Mouse (Mus musculus): Measurements from ENCODE around the gene Ankrd44.

GRCm38 (mm10) chr1:54749516-54749915, 176.7 kb downstream of the Ankrd44 start:
- TF ChIP-seq MAX (IDR thresholded peaks at IDR 0.05) (no peak), CTCF (IDR thresholded peaks at IDR 0.05; ENCODE audit: control insufficient read depth, insufficient read depth, insufficient read length) (no peak), USF1 (IDR thresholded peaks at IDR 0.05; ENCODE audit: low read depth) (no peak)
